Mouse (Mus musculus): ENCODE data around the gene Nav1. TPM values are rescaled to one million over a fixed set of nuclear protein-coding genes. Genes with fewer than 3 reads are reported as not detected.

Gene Nav1
- polyA plus RNA-seq, 2 experiments = 14.4 to 26.8 TPM

- H3K27ac ChIP-seq (replicated peaks; ENCODE audit: low read depth, low read length) = no peak overlapping the region
- H3K9me3 ChIP-seq (ENCODE audit: control insufficient read depth, low read length) = no peaks in the 10 kb centered on the region
- peaks cover 25% of the 10 kb centered on the region for H3K4me1 ChIP-seq (ENCODE audit: control insufficient read depth, insufficient read depth, low read length)
- no peaks in the 10 kb centered on the region for H3K36me3 ChIP-seq (ENCODE audit: control insufficient read depth, insufficient read depth, low read length)
- H3K4me2 ChIP-seq (replicated peaks; ENCODE audit: low read depth, low read length, severe bottlenecking) = no peak overlapping the region
- DNase-seq (ENCODE audit: low spot score) (no peak), ATAC-seq (ENCODE audit: low FRiP score, low read depth) (no peak)
- 0 out of 2 replicates have a peak overlapping the region, but pooled peaks have one; percentile 7 for H3K9ac ChIP-seq (ENCODE audit: low read depth, low read length, severe bottlenecking)
- no peak overlapping the region for H3K4me3 ChIP-seq (replicated peaks; ENCODE audit: low read length)
- WGBS = 74% methylated on average over 3 of the region's 3 CpGs
- H3K27me3 ChIP-seq (ENCODE audit: control insufficient read depth, insufficient read depth, low read length) = no peaks in the 10 kb centered on the region
- no peak for TF ChIP-seq POLR2A (IDR thresholded peaks at IDR 0.05; ENCODE audit: borderline replicate concordance, extremely low read depth, insufficient read depth, insufficient read length)
These were observed 56.2 kb downstream of the Nav1 start for GRCm38 (mm10) chr1:135550886-135551285.

- Histone ChIP-seq H3K4me2 (replicated peaks; ENCODE audit: low read depth, low read length, severe bottlenecking) (no peak overlapping the region), H3K4me3 (replicated peaks; ENCODE audit: low read length) (no peak overlapping the region), H3K27ac (replicated peaks; ENCODE audit: low read depth, low read length) (0 out of 2 replicates have a peak overlapping the region, but pooled peaks have one; percentile 48), H3K4me1 (ENCODE audit: control insufficient read depth, insufficient read depth, low read length) (peaks cover 18% of the 10 kb centered on the region), H3K9ac (ENCODE audit: low read depth, low read length, severe bottlenecking) (0 out of 2 replicates have a peak overlapping the region, but pooled peaks have one; percentile 1), H3K36me3 (ENCODE audit: control insufficient read depth, insufficient read depth, low read length) (no peaks in the 10 kb centered on the region), H3K9me3 (ENCODE audit: control insufficient read depth, low read length) (no peaks in the 10 kb centered on the region), H3K27me3 (ENCODE audit: control insufficient read depth, insufficient read depth, low read length) (no peaks in the 10 kb centered on the region)
- ATAC-seq (ENCODE audit: low FRiP score, low read depth) (no peak), DNase-seq (ENCODE audit: low spot score) (peak; percentile 40)
- TF ChIP-seq POLR2A (IDR thresholded peaks at IDR 0.05; ENCODE audit: borderline replicate concordance, extremely low read depth, insufficient read depth, insufficient read length) = no peak
- WGBS = 65% methylated on average over 9 of the region's 9 CpGs
These were observed 58.3 kb downstream of the Nav1 start for GRCm38 (mm10) chr1:135548750-135549149.

GRCm38 (mm10) chr1:135546099-135546498 is 61.0 kb downstream of the Nav1 start:
- no peak overlapping the region for H3K27ac ChIP-seq (replicated peaks; ENCODE audit: low read depth, low read length)
- no peaks in the 10 kb centered on the region for H3K9me3 ChIP-seq (ENCODE audit: control insufficient read depth, low read length)
- peaks cover 24% of the 10 kb centered on the region for H3K4me1 ChIP-seq (ENCODE audit: control insufficient read depth, insufficient read depth, low read length)
- H3K9ac ChIP-seq (ENCODE audit: low read depth, low read length, severe bottlenecking) = no peak overlapping the region
- no peak overlapping the region for H3K4me3 ChIP-seq (replicated peaks; ENCODE audit: low read length)
- H3K27me3 ChIP-seq (ENCODE audit: control insufficient read depth, insufficient read depth, low read length) = no peaks in the 10 kb centered on the region
- no peak for TF ChIP-seq POLR2A (IDR thresholded peaks at IDR 0.05; ENCODE audit: borderline replicate concordance, extremely low read depth, insufficient read depth, insufficient read length)
- no peak for ATAC-seq (ENCODE audit: low FRiP score, low read depth)
- 64% methylated on average over 5 of the region's 5 CpGs for WGBS
- no peak for DNase-seq (ENCODE audit: low spot score)
- H3K4me2 ChIP-seq (replicated peaks; ENCODE audit: low read depth, low read length, severe bottlenecking) = no peak overlapping the region
- H3K36me3 ChIP-seq (ENCODE audit: control insufficient read depth, insufficient read depth, low read length) = no peaks in the 10 kb centered on the region

GRCm38 (mm10) chr1:135544504-135545146 is 62.5 kb downstream of the Nav1 start:
- Histone ChIP-seq H3K4me2 (replicated peaks; ENCODE audit: low read depth, low read length, severe bottlenecking) (no peak overlapping the region), H3K4me1 (ENCODE audit: control insufficient read depth, insufficient read depth, low read length) (peaks cover 24% of the 10 kb centered on the region), H3K36me3 (ENCODE audit: control insufficient read depth, insufficient read depth, low read length) (no peaks in the 10 kb centered on the region), H3K9me3 (ENCODE audit: control insufficient read depth, low read length) (no peaks in the 10 kb centered on the region), H3K9ac (ENCODE audit: low read depth, low read length, severe bottlenecking) (no peak overlapping the region), H3K4me3 (replicated peaks; ENCODE audit: low read length) (no peak overlapping the region), H3K27me3 (ENCODE audit: control insufficient read depth, insufficient read depth, low read length) (no peaks in the 10 kb centered on the region), H3K27ac (replicated peaks; ENCODE audit: low read depth, low read length) (no peak overlapping the region)
- WGBS = 37% methylated on average over 16 of the region's 16 CpGs
- DNase-seq (ENCODE audit: low spot score) (peak; percentile 92), ATAC-seq (ENCODE audit: low FRiP score, low read depth) (peak; percentile 31; the same call in 1 of the 2 replicates)
- no peak for TF ChIP-seq POLR2A (IDR thresholded peaks at IDR 0.05; ENCODE audit: borderline replicate concordance, extremely low read depth, insufficient read depth, insufficient read length)

- Histone ChIP-seq H3K9ac (ENCODE audit: low read depth, low read length, severe bottlenecking) (no peak overlapping the region), H3K4me1 (ENCODE audit: control insufficient read depth, insufficient read depth, low read length) (peaks cover 18% of the 10 kb centered on the region)
These were observed 64.0 kb downstream of the Nav1 start for GRCm38 (mm10) chr1:135542841-135543810.

More at GRCm38 (mm10) chr1:135542841-135543810, 64.0 kb downstream of the Nav1 start:
- TF ChIP-seq POLR2A (IDR thresholded peaks at IDR 0.05; ENCODE audit: borderline replicate concordance, extremely low read depth, insufficient read depth, insufficient read length) = no peak
- DNase-seq (ENCODE audit: low spot score) (no peak), ATAC-seq (ENCODE audit: low FRiP score, low read depth) (no peak)
- Histone ChIP-seq H3K4me3 (replicated peaks; ENCODE audit: low read length) (no peak overlapping the region), H3K27me3 (ENCODE audit: control insufficient read depth, insufficient read depth, low read length) (no peaks in the 10 kb centered on the region), H3K27ac (replicated peaks; ENCODE audit: low read depth, low read length) (no peak overlapping the region), H3K36me3 (ENCODE audit: control insufficient read depth, insufficient read depth, low read length) (no peaks in the 10 kb centered on the region), H3K9me3 (ENCODE audit: control insufficient read depth, low read length) (no peaks in the 10 kb centered on the region), H3K4me2 (replicated peaks; ENCODE audit: low read depth, low read length, severe bottlenecking) (no peak overlapping the region)
- WGBS = 34% methylated on average over 12 of the region's 12 CpGs

Measured in limb, embryonic 14.5 days (tissue).